Mouse (Mus musculus) kidney, adult 2 months (tissue): Measurements from ENCODE around the gene Tcf19.

Experiments used
- CTCF ChIP-seq: fragments of 200-500 bp; conservative IDR thresholded peaks from 2 replicates; pipeline ENCODE4 v1.5.1; 2011; ENCODE audit warnings: low read depth, mild to moderate bottlenecking, control low read depth, low read length, moderate library complexity, mixed read lengths; ENCODE audit not compliant: insufficient read depth, insufficient read length
- POLR2A ChIP-seq: fragments of 200-500 bp; IDR thresholded peaks from one replicate; pipeline ENCODE4 v1.6.1; 2011; ENCODE audit warnings: low read depth, low read length, control low read depth

GRCm38 (mm10) chr17:35503849-35504248 lies 12.8 kb downstream of the Tcf19 start:
- TF ChIP-seq CTCF, result no peak
- no peak for TF ChIP-seq POLR2A
